Comparison of ENCODE assay signal across 8 mouse cellular contexts in genomic region chr8:3671980-3672491, GRCm38 (mm10). TPM values are rescaled to one million over a fixed set of nuclear protein-coding genes. Genes with fewer than 3 reads are reported as not detected.
DNase-seq lines count a peak whose midpoint lies in the region; ATAC-seq and TF ChIP-seq lines count a peak whose summit lies in the region.

Gene Fcor, minus strand, starts transcription at chr8:3672362.

- peak within 1 kb of the TSS; percentile 95 for H3K4me3 ChIP-seq in bone marrow macrophage, adult 2 months (ENCODE audit: insufficient read depth, low read length)
- peak within 1 kb of the TSS; percentile 54 for H3K4me3 ChIP-seq in embryonic fibroblast, embryonic 13.5 days (ENCODE audit: insufficient read depth, low read length)
- H3K4me3 ChIP-seq in heart, embryonic 10.5 days: peak within 1 kb of the TSS; percentile 69
- peak within 1 kb of the TSS; percentile 65 for H3K4me3 ChIP-seq in kidney, embryonic 15.5 days (replicated peaks)
- peak within 1 kb of the TSS; percentile 18 for H3K4me3 ChIP-seq in myocyte

- H3K4me1 ChIP-seq in bone marrow macrophage, adult 2 months (ENCODE audit: control insufficient read depth, insufficient read depth, low read length): peaks cover 10% of the 10 kb centered on the region
- H3K4me1 ChIP-seq in embryonic fibroblast, embryonic 13.5 days (ENCODE audit: control insufficient read depth, insufficient read depth, low read length): no peaks in the 10 kb centered on the region
- H3K4me1 ChIP-seq in heart, embryonic 10.5 days: 0 out of 2 replicates have a peak, but pooled peaks cover 4% of the 10 kb centered on the region
- H3K4me1 ChIP-seq in kidney, embryonic 15.5 days: peaks cover 11% of the 10 kb centered on the region

- no peaks in the 10 kb centered on the region for H3K27me3 ChIP-seq in heart, embryonic 10.5 days (ENCODE audit: insufficient read depth, poor library complexity, severe bottlenecking)
- no peaks in the 10 kb centered on the region for H3K27me3 ChIP-seq in kidney, embryonic 15.5 days
- peaks cover 5% of the 10 kb centered on the region for H3K27me3 ChIP-seq in myocyte (ENCODE audit: control insufficient read depth, insufficient read depth, insufficient read length)
- H3K27me3 ChIP-seq in splenic B cell, adult 2 months (ENCODE audit: control insufficient read depth, insufficient read depth, low read length, poor library complexity, severe bottlenecking): no peaks in the 10 kb centered on the region

- H3ac ChIP-seq in myocyte (ENCODE audit: control insufficient read depth, insufficient read length): no peak within 1 kb of the TSS

- H3K79me2 ChIP-seq in myocyte (ENCODE audit: control insufficient read depth, insufficient read depth): peaks cover 5% of the 10 kb centered on the region

- H3K4me2 ChIP-seq in kidney, embryonic 15.5 days: peak within 1 kb of the TSS; percentile 84
- peak within 1 kb of the TSS; percentile 67 for H3K4me2 ChIP-seq in myocyte (ENCODE audit: low read depth)

- H3K36me3 ChIP-seq in heart, embryonic 10.5 days: no peaks in the 10 kb centered on the region
- no peaks in the 10 kb centered on the region for H3K36me3 ChIP-seq in kidney, embryonic 15.5 days
- H3K36me3 ChIP-seq in myocyte (ENCODE audit: control insufficient read depth, insufficient read depth): no peaks in the 10 kb centered on the region
- no peaks in the 10 kb centered on the region for H3K36me3 ChIP-seq in splenic B cell, adult 2 months (ENCODE audit: control insufficient read depth, insufficient read depth, low read length, poor library complexity, severe bottlenecking)

- H3K9ac ChIP-seq in kidney, embryonic 15.5 days: peak within 1 kb of the TSS; percentile 48

- peak; percentile 83 for ATAC-seq in kidney, embryonic 15.5 days (replicated peaks; ENCODE audit: low FRiP score)

- H3K9me3 ChIP-seq in heart, embryonic 10.5 days: no peaks in the 10 kb centered on the region
- no peaks in the 10 kb centered on the region for H3K9me3 ChIP-seq in kidney, embryonic 15.5 days (replicated peaks)

- peak; percentile 89 for DNase-seq in A20 (ENCODE audit: low read depth, low spot score)
- peak; percentile 91 for DNase-seq in heart, embryonic 10.5 days (ENCODE audit: low spot score)
- peak; percentile 83 for DNase-seq in liver
- peak; percentile 93 for DNase-seq in splenic B cell, adult 2 months (ENCODE audit: low read depth, low spot score)

- WGBS in heart, embryonic 10.5 days: under 1% methylated on average over 23 of the region's 23 CpGs
- WGBS in kidney, embryonic 15.5 days: under 1% methylated on average over 23 of the region's 23 CpGs

- TF ChIP-seq POLR2A in bone marrow macrophage, adult 2 months (IDR thresholded peaks at IDR 0.05; ENCODE audit: borderline replicate concordance, low read depth, low read length): no peak
- peak; percentile 79 for TF ChIP-seq POLR2A in embryonic fibroblast, embryonic 13.5 days (IDR thresholded peaks at IDR 0.05; ENCODE audit: low read depth, low read length)
- no peak for TF ChIP-seq POLR2A in myocyte (IDR thresholded peaks at IDR 0.05; ENCODE audit: insufficient read length, low read depth)

- peak; percentile 99 for TF ChIP-seq CTCF in bone marrow macrophage, adult 2 months (IDR thresholded peaks at IDR 0.05; ENCODE audit: low read depth, low read length)
- TF ChIP-seq CTCF in embryonic fibroblast, embryonic 13.5 days (IDR thresholded peaks at IDR 0.05; ENCODE audit: borderline replicate concordance, insufficient read depth, low read length): peak; percentile 98

- peak within 1 kb of the TSS; percentile 27 for H3K27ac ChIP-seq in bone marrow macrophage, adult 2 months (ENCODE audit: insufficient read depth, low read depth, low read length)
- no peak within 1 kb of the TSS for H3K27ac ChIP-seq in embryonic fibroblast, embryonic 13.5 days (ENCODE audit: insufficient read depth, low read length)
- H3K27ac ChIP-seq in heart, embryonic 10.5 days: peak within 1 kb of the TSS; percentile 88
- peak within 1 kb of the TSS; percentile 75 for H3K27ac ChIP-seq in kidney, embryonic 15.5 days

TF ChIP-seq in myocyte, 11 proteins besides CTCF, POLR2A, EP300 and RAD21:
- no peak for TF ChIP-seq E2F4 (IDR thresholded peaks at IDR 0.05; ENCODE audit: insufficient read depth)
- no peak for TF ChIP-seq MYOD1 (IDR thresholded peaks at IDR 0.05; ENCODE audit: control insufficient read depth in 1 of 3, insufficient read length in 2 of 3, low read depth in 2 of 3)
- TF ChIP-seq POLR2AphosphoS2 (IDR thresholded peaks at IDR 0.05; ENCODE audit: insufficient read length, low read depth): no peak
- TF ChIP-seq TCF12 (IDR thresholded peaks at IDR 0.05; ENCODE audit: insufficient read depth, poor library complexity, severe bottlenecking): no peak
- no peak for TF ChIP-seq CEBPB (IDR thresholded peaks at IDR 0.05; ENCODE audit: insufficient read depth, poor library complexity, severe bottlenecking)
- TF ChIP-seq USF1 (IDR thresholded peaks at IDR 0.05; ENCODE audit: low read depth): no peak
- TF ChIP-seq MYOG (IDR thresholded peaks at IDR 0.05; ENCODE audit: control insufficient read depth in 1 of 3, insufficient read depth in 1 of 3, insufficient read length in 2 of 3, low read depth in 2 of 3): no peak
- no peak for TF ChIP-seq MAX (IDR thresholded peaks at IDR 0.05; ENCODE audit: low read depth)
- no peak for TF ChIP-seq REST (IDR thresholded peaks at IDR 0.05; ENCODE audit: insufficient read depth, insufficient read length)
- TF ChIP-seq TCF3 (IDR thresholded peaks at IDR 0.05; ENCODE audit: insufficient read length, low read depth): no peak
- TF ChIP-seq SRF (IDR thresholded peaks at IDR 0.05; ENCODE audit: control insufficient read depth, insufficient read length, low read depth): no peak

RNA-seq across cellular contexts. Expression of gene Fcor, which starts in this region (rescaled TPM):
- polyA plus RNA-seq in bone marrow macrophage, adult 2 months (2012; ENCODE audit: insufficient read depth, insufficient read length, missing spikeins): 3.6 and 4.5 TPM in 2 replicates
- polyA plus RNA-seq in embryonic fibroblast, embryonic 13.5 days (2011; ENCODE audit: insufficient read length, low read depth, missing spikeins): 2.7 and 3.3 TPM in 2 replicates
- 10.4 and 15.1 TPM in 2 replicates for polyA plus RNA-seq in heart, embryonic 10.5 days (2016; fragmentation: Nextera tagmentation; extraction: Ambion mirVana)
- polyA plus RNA-seq in kidney, embryonic 15.5 days (2015; fragmentation: Nextera tagmentation; extraction: Ambion mirVana): 12.4 and 12.6 TPM in 2 replicates
- polyA plus RNA-seq in myocyte (2012; fragmentation: generic; extraction: Trizol): 0.32 TPM

Comparison
In these comparisons a context has a peak if more than half of its experiments do, and no peak if none do; other contexts are left out.
1. H3K4me3 ChIP-seq: peak in every context shown above with its lines; median percentile 95 in bone marrow macrophage, adult 2 months; 69 in heart, embryonic 10.5 days; 65 in kidney, embryonic 15.5 days; 54 in embryonic fibroblast, embryonic 13.5 days; 18 in myocyte.